Mouse (Mus musculus) thymus, adult 2 months (tissue): ENCODE measurements around the gene Edn3.

Experiments
- CTCF ChIP-seq: fragments of 200-500 bp; IDR thresholded peaks from 2 replicates; pipeline ENCODE4 v1.5.1; 2012; ENCODE audit warnings: mild to moderate bottlenecking, control low read depth, low read length, moderate library complexity, borderline replicate concordance; ENCODE audit not compliant: control insufficient read depth, poor library complexity, insufficient read depth; ENCODE audit errors: extremely low read depth
- POLR2A ChIP-seq: fragments of 200-500 bp; IDR thresholded peaks from 2 replicates; pipeline ENCODE4 v1.6.1; 2012; ENCODE audit warnings: mild to moderate bottlenecking, low read length, control low read depth, moderate library complexity; ENCODE audit not compliant: control insufficient read depth, poor library complexity, insufficient read depth; ENCODE audit errors: extremely low read depth

DNA sequence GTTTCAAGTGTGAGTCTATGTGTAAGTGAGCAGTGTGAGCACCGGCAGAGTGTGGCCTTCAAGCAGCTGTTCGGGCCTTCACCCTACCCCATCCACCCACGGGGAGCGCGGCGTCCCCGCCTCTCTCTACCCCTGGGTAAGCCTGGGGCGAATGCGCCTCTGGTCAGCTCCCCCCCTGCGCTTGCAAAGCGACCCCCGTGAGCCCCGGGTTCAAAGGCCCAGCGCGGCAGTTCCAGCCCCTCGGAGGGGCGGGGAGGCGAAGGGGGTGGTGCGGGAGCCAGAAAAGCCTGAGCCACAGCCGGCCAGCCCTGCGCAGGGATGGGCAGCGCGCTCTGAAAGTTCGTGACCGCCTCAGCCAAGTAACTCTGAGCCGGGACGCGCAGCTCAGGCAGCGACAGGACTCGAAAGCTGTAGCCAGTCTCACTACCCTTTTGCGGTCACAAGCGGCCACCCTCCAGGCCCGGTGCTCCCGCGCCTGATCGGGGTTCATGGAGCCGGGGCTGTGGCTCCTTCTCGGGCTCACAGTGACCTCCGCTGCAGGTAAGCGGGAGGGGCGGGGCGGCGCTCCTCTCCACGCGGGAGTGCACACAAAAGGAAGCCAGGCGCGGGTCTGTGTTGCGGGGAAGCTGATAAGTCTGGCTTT lies at the start of gene Edn3:
- no peak for TF ChIP-seq POLR2A
- TF ChIP-seq CTCF = no peak
